Mouse (Mus musculus) embryonic fibroblast, embryonic 13.5 days (primary cell): ENCODE data around the gene Tm9sf4.

Experiments used
- CTCF ChIP-seq: IDR thresholded peaks from 2 replicates; pipeline ENCODE4 v1.5.1; 2011; ENCODE audit warnings: mild to moderate bottlenecking, control low read depth, low read length, moderate library complexity, borderline replicate concordance; ENCODE audit not compliant: insufficient read depth
- POLR2A ChIP-seq: IDR thresholded peaks from 2 replicates; pipeline ENCODE4 v1.6.1; 2011; ENCODE audit warnings: low read depth, mild to moderate bottlenecking, control low read depth, low read length, moderate library complexity

GRCm38 (mm10) chr2:153227959-153228358 lies 66.9 kb downstream of the Tm9sf4 start:
- TF ChIP-seq CTCF (no peak), POLR2A (no peak)
